Mouse (Mus musculus) layer of hippocampus, postnatal 14 days (tissue): ENCODE data around the gene Olfr955. TPM values are rescaled to one million over a fixed set of nuclear protein-coding genes. Genes with fewer than 3 reads are reported as not detected.
A peak's percentile ranks its signal among the peaks of the same experiment; 100 is the strongest.

ENCODE experiments used
- DNase-seq, 2 experiments: peaks; one replicate each; pipeline ENCODE4 v3.0.0; 2021 to 2022; ENCODE audit warnings: low spot score in 2 of 2, mixed read lengths in 1 of 2
- long read RNA-seq, 2 experiments: library from polyadenylated mRNA; stranded (forward); transcript quantifications; one replicate each; pipeline ENCODE4 v2.0.0; 2021
- total RNA-seq, 2 experiments: library from RNA; stranded (reverse); gene quantifications; 2 replicates each; pipeline ENCODE4 v1.2.3; 2021

The Olfr955 gene
- not detected for total RNA-seq
- long read RNA-seq, experiment 1, result 0 reads
- long read RNA-seq, experiment 2, result 0 reads

- no peak for DNase-seq
Observed at GRCm38 (mm10) chr9:39471844-39472243, at the start of gene Olfr955. Olfr955 (minus strand) TSS chr9:39471944.

DNA sequence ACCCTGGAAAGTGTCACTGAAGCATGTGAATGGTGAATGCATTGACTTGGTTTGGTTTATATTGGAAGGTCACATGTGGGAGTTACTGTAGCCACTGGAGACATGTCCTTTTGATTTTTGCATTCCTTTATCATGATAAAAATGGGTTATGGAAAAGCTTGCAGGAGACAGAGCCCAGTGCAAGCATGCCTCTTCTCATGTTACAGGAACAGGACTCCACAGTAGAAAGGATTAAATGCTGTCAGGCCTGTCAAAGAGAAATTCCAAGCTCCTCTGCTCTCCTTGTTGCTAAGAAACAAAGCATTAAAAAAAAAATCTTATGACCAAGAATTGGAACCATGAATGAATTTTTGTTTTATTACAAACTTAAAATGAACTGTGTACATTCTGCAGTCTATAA lies 46.9 kb upstream of the Olfr955 start:
- DNase-seq, result no peak

GRCm38 (mm10) chr9:39515531-39515930 lies 43.8 kb upstream of the Olfr955 start, which contains the start of gene Olfr957:
Olfr957 (minus strand) TSS chr9:39515809.
- DNase-seq, result no peak

- DNase-seq, result no peak
Observed at GRCm38 (mm10) chr9:39509412-39509811, 37.7 kb upstream of the Olfr955 start.

- DNase-seq, result peak; percentile 60 to 77
Observed at GRCm38 (mm10) chr9:39508998-39509397, 37.3 kb upstream of the Olfr955 start.

DNA sequence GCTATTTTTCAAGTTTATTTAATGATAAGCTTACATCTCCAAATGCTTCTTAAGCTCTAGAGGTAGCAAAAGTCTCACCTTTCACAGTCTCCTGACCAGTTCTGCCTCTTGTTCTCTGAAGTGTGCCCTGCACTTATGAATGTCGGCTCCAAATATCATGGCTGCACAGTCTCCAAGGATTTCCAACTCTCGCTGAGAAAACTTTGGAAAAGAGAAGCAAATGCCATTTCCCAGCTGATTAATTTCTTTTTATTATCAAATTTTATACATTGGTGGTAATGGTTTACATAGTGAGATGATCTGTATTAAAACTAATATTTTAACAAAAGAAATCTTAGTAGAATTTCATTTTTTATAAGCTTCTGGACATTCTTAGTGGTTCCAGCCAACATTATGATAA lies 22.2 kb upstream of the Olfr955 start, which contains the start of gene Olfr44:
TSS of gene Olfr44 (minus strand) at position 101 of the 400 bp plus-strand sequence.
- DNase-seq, result no peak

- DNase-seq, result no peak
Observed at GRCm38 (mm10) chr9:39456401-39456800, 15.3 kb downstream of the Olfr955 start, which contains the start of gene Olfr954. Olfr954 (plus strand) TSS chr9:39456701.

- no peak for DNase-seq
Observed at GRCm38 (mm10) chr9:39427048-39427447, 44.7 kb downstream of the Olfr955 start, which contains the start of gene Olfr952. Olfr952 (minus strand) TSS chr9:39427148.

Other genes starting within 250 kb of the Olfr955 start
- not detected for gene Olfr1537, start 221.9 kb downstream of the Olfr955 start, total RNA-seq
- gene Olfr945, start 195.1 kb downstream of the Olfr955 start, total RNA-seq, result not detected
- gene Olfr948, start 145.9 kb downstream of the Olfr955 start, total RNA-seq, result not detected
- gene Olfr951, start 84.5 kb downstream of the Olfr955 start, total RNA-seq, result not detected
- gene Olfr952, start 44.8 kb downstream of the Olfr955 start, total RNA-seq, result not detected
- not detected for gene Olfr954, start 15.2 kb downstream of the Olfr955 start, total RNA-seq
- gene Olfr44, start 22.1 kb upstream of the Olfr955 start, total RNA-seq, result not detected
- gene Olfr957, start 43.9 kb upstream of the Olfr955 start, total RNA-seq, result not detected
- not detected for gene Olfr958, start 82.1 kb upstream of the Olfr955 start, total RNA-seq
- gene Olfr959, start 103.6 kb upstream of the Olfr955 start, total RNA-seq, result not detected
- 10 to 100 TPM; 13.2 to 13.8 TPM for gene AW551984, start 132.5 kb upstream of the Olfr955 start, total RNA-seq
- not detected for gene Olfr148, start 138.7 kb upstream of the Olfr955 start, total RNA-seq
- not detected for gene Olfr960, start 149.4 kb upstream of the Olfr955 start, total RNA-seq
- gene Olfr961, start 173.1 kb upstream of the Olfr955 start, total RNA-seq, result not detected
- not detected for gene Olfr963, start 195.3 kb upstream of the Olfr955 start, total RNA-seq
- gene Olfr149, start 235.2 kb upstream of the Olfr955 start, total RNA-seq, result not detected
- gene Olfr965, start 239.4 kb upstream of the Olfr955 start, total RNA-seq, result not detected